Mouse (Mus musculus) intestine, embryonic 16.5 days (tissue): Measurements from ENCODE around the gene Adam11. TPM values are rescaled to one million over a fixed set of nuclear protein-coding genes. Genes with fewer than 3 reads are reported as not detected.

Experiments used
- ATAC-seq: fragments of 200-750 bp; cut with Nextera tagmentation; 2 replicates; pipeline ENCODE4 v1.8.0; 2017; ENCODE audit warnings: moderate TSS enrichment, moderate library complexity
- H3K27ac ChIP-seq: fragments of 300-500 bp; sonication (generic); 2 replicates; pipeline ENCODE4 v1.5.1; 2014; ENCODE audit warnings: mild to moderate bottlenecking, low read length
- H3K27me3 ChIP-seq: fragments of 300-500 bp; sonication (generic); replicated peaks from 2 replicates; pipeline ENCODE4 v1.6.1; 2014; ENCODE audit warnings: low read length, control low read depth, mixed read lengths; ENCODE audit not compliant: control insufficient read depth, insufficient read depth
- H3K36me3 ChIP-seq: fragments of 300-500 bp; sonication (generic); 2 replicates; pipeline ENCODE4 v1.6.1; 2014; ENCODE audit warnings: low read length, control low read depth; ENCODE audit not compliant: control insufficient read depth, insufficient read depth
- H3K4me1 ChIP-seq: fragments of 300-500 bp; sonication (generic); 2 replicates; pipeline ENCODE4 v1.6.1; 2014; ENCODE audit warnings: low read length, control low read depth, mixed read lengths; ENCODE audit not compliant: control insufficient read depth, insufficient read depth
- H3K4me2 ChIP-seq: fragments of 300-500 bp; sonication (generic); 2 replicates; pipeline ENCODE4 v1.6.1; 2014; ENCODE audit warnings: low read depth, low read length, control low read depth
- H3K4me3 ChIP-seq: fragments of 300-500 bp; sonication (generic); 2 replicates; pipeline ENCODE4 v1.5.1; 2014; ENCODE audit warnings: mild to moderate bottlenecking, low read length
- H3K9ac ChIP-seq: fragments of 300-500 bp; sonication (generic); 2 replicates; pipeline ENCODE4 v1.6.1; 2014; ENCODE audit warnings: low read depth, low read length
- H3K9me3 ChIP-seq: fragments of 300-500 bp; sonication (generic); 2 replicates; pipeline ENCODE4 v1.6.1; 2016; ENCODE audit warnings: low read length, control low read depth; ENCODE audit not compliant: control insufficient read depth
- WGBS: fragments of 180-500 bp; shearing (Covaris S2); extraction: QIAGEN DNeasy Blood & Tissue Kit; methylation state at CpG from one replicate; pipeline ENCODE4 v1.1.7; 2014; 5-methylcytosine and 5-hydroxymethylcytosine counted together
- polyA plus RNA-seq: library from polyadenylated mRNA; unstranded; fragments of >200 nt; fragmentation: Nextera tagmentation; extraction: Ambion mirVana; gene quantifications from 2 replicates; pipeline ENCODE4 v1.2.1, GENCODE M21; 2015

Gene Adam11
- polyA plus RNA-seq, 1 experiment from 2014 or later = 3.1 TPM

GRCm38 (mm10) chr11:102734961-102735360, 26.3 kb upstream of the Adam11 start:
- Histone ChIP-seq H3K9me3 (no peaks in the 10 kb centered on the region), H3K36me3 (no peaks in the 10 kb centered on the region), H3K27me3 (no peaks in the 10 kb centered on the region), H3K4me2 (no peak overlapping the region), H3K4me1 (peaks cover 4% of the 10 kb centered on the region), H3K9ac (no peak overlapping the region), H3K27ac (no peak overlapping the region), H3K4me3 (no peak overlapping the region)
- ATAC-seq = no peak
- WGBS = 89% methylated on average over 6 of the region's 6 CpGs

GRCm38 (mm10) chr11:102738046-102738445, 23.2 kb upstream of the Adam11 start:
- Histone ChIP-seq H3K4me3 (no peak overlapping the region), H3K4me1 (peaks cover 7% of the 10 kb centered on the region), H3K36me3 (no peaks in the 10 kb centered on the region), H3K4me2 (no peak overlapping the region), H3K9me3 (no peaks in the 10 kb centered on the region), H3K27ac (no peak overlapping the region), H3K9ac (no peak overlapping the region), H3K27me3 (no peaks in the 10 kb centered on the region)
- ATAC-seq = no peak
- 83% methylated on average over 3 of the region's 3 CpGs for WGBS

- Histone ChIP-seq H3K27ac (no peak overlapping the region), H3K4me1 (peaks cover 7% of the 10 kb centered on the region), H3K4me3 (peak overlapping the region; percentile 35), H3K9me3 (no peaks in the 10 kb centered on the region), H3K4me2 (peak overlapping the region; percentile 72), H3K9ac (peak overlapping the region; percentile 31; the same call in 1 of the 2 replicates), H3K36me3 (no peaks in the 10 kb centered on the region), H3K27me3 (no peaks in the 10 kb centered on the region)
- peak; percentile 60 for ATAC-seq
- 7% methylated on average over 20 of the region's 20 CpGs for whole genome bisulfite sequencing
These were observed 21.8 kb upstream of the Adam11 start for GRCm38 (mm10) chr11:102739278-102739966.

- Histone ChIP-seq H3K27me3 (no peaks in the 10 kb centered on the region), H3K36me3 (no peaks in the 10 kb centered on the region), H3K4me2 (no peak overlapping the region), H3K4me3 (no peak overlapping the region), H3K27ac (no peak overlapping the region), H3K4me1 (peaks cover 7% of the 10 kb centered on the region), H3K9me3 (no peaks in the 10 kb centered on the region), H3K9ac (no peak overlapping the region)
- no peak for ATAC-seq
- WGBS = 65% methylated on average over 11 of the region's 11 CpGs
These were observed 20.6 kb upstream of the Adam11 start for GRCm38 (mm10) chr11:102740634-102741033.

- Histone ChIP-seq H3K36me3 (no peaks in the 10 kb centered on the region), H3K27me3 (no peaks in the 10 kb centered on the region), H3K4me1 (peaks cover 7% of the 10 kb centered on the region), H3K27ac (no peak overlapping the region; the same call in 1 of the 2 replicates), H3K9ac (peak overlapping the region; percentile 52), H3K4me3 (no peak overlapping the region), H3K4me2 (no peak overlapping the region), H3K9me3 (no peaks in the 10 kb centered on the region)
- 0 out of 2 replicates have a peak, but pooled peaks have one; percentile 23 for ATAC-seq
- 22% methylated on average over 22 of the region's 22 CpGs for WGBS
These were observed 19.9 kb upstream of the Adam11 start for GRCm38 (mm10) chr11:102741129-102741950.

- Histone ChIP-seq H3K27ac (no peak overlapping the region), H3K4me3 (no peak overlapping the region), H3K36me3 (no peaks in the 10 kb centered on the region), H3K4me1 (peaks cover 7% of the 10 kb centered on the region), H3K9me3 (no peaks in the 10 kb centered on the region), H3K4me2 (no peak overlapping the region), H3K27me3 (no peaks in the 10 kb centered on the region), H3K9ac (no peak overlapping the region)
- WGBS = 63% methylated on average over 7 of the region's 7 CpGs
- no peak for ATAC-seq
These were observed 19.2 kb upstream of the Adam11 start for GRCm38 (mm10) chr11:102742066-102742465.

- no peak for ATAC-seq
- H3K36me3 ChIP-seq = no peaks in the 10 kb centered on the region
- H3K4me3 ChIP-seq = no peak overlapping the region
- no peak overlapping the region for H3K27ac ChIP-seq
- no peaks in the 10 kb centered on the region for H3K9me3 ChIP-seq
- no peaks in the 10 kb centered on the region for H3K27me3 ChIP-seq
- H3K4me1 ChIP-seq = peaks cover 7% of the 10 kb centered on the region
- H3K9ac ChIP-seq = no peak overlapping the region
- no peak overlapping the region for H3K4me2 ChIP-seq
- WGBS = 75% methylated on average over 5 of the region's 5 CpGs
These were observed 18.4 kb upstream of the Adam11 start for GRCm38 (mm10) chr11:102742843-102743242.

GRCm38 (mm10) chr11:102744746-102745145, 16.5 kb upstream of the Adam11 start:
- Histone ChIP-seq H3K4me1 (peaks cover 4% of the 10 kb centered on the region), H3K4me2 (no peak overlapping the region), H3K9ac (no peak overlapping the region), H3K27ac (no peak overlapping the region), H3K9me3 (no peaks in the 10 kb centered on the region), H3K27me3 (no peaks in the 10 kb centered on the region), H3K4me3 (no peak overlapping the region), H3K36me3 (no peaks in the 10 kb centered on the region)
- WGBS = 84% methylated on average over 3 of the region's 3 CpGs
- ATAC-seq = no peak

GRCm38 (mm10) chr11:102747866-102748265, 13.4 kb upstream of the Adam11 start:
- no peak overlapping the region for H3K27ac ChIP-seq
- no peaks in the 10 kb centered on the region for H3K36me3 ChIP-seq
- no peaks in the 10 kb centered on the region for H3K9me3 ChIP-seq
- H3K4me3 ChIP-seq = no peak overlapping the region
- ATAC-seq = no peak
- no peaks in the 10 kb centered on the region for H3K4me1 ChIP-seq
- no peak overlapping the region for H3K4me2 ChIP-seq
- no peak overlapping the region for H3K9ac ChIP-seq
- WGBS = 51% methylated on average over 1 of the region's 1 CpGs
- H3K27me3 ChIP-seq = no peaks in the 10 kb centered on the region
